Mouse (Mus musculus) small intestine, adult 2 months (tissue): ENCODE measurements at regions not wholly inside any gene's neighbourhood (a gene's known extent, or its start where the extent isn't known, plus 50 kb on each side); places are given as distances from the start of the nearest gene placed in this dataset.

ENCODE experiments used
- CTCF ChIP-seq: fragments of 200-500 bp; IDR thresholded peaks from 2 replicates; pipeline ENCODE4 v1.5.1; 2012; ENCODE audit warnings: low read depth, mild to moderate bottlenecking, control low read depth, inconsistent platforms, low read length, moderate library complexity, mixed read lengths; ENCODE audit not compliant: insufficient replicate concordance, insufficient read length; ENCODE audit errors: extremely low read depth
- POLR2A ChIP-seq: fragments of 200-500 bp; IDR thresholded peaks from 2 replicates; pipeline ENCODE4 v1.6.1; 2012; ENCODE audit warnings: low read depth, mild to moderate bottlenecking, control low read depth, inconsistent platforms, low read length, moderate library complexity

DNA sequence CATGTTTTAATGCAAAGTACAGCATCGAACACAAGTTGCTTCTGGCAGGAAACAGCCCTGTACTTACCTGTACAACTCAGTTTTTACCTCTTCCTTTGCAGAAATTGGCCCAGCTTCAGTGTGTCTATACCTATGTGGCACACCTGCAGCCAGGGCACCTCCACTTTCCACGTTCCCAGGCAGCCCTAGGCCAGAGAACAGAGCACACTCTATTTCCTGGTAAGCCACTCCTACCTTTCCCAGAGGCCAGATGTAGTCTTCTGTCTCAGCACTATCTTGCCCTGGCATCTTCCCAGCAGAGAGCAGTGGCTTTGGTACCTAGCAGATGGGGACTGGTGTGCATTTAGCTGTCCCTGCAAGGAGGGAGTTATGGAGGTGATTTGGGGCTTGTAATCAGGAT, 134.7 kb downstream of the Gas1 start:
- no peak for TF ChIP-seq CTCF
- no peak for TF ChIP-seq POLR2A
